Mouse (Mus musculus) ovary, adult 10 weeks (tissue): ENCODE results near the gene Ddx42. TPM values are rescaled to one million over a fixed set of nuclear protein-coding genes. Genes with fewer than 3 reads are reported as not detected.

ENCODE experiments used
- polyA plus RNA-seq: library from polyadenylated mRNA; stranded (reverse); fragments of 350-450 nt; fragmentation: Illumina TruSeq; extraction: RNeasy Lipid Tissue Mini Kit (QIAGEN cat#74804); gene quantifications from one replicate; pipeline ENCODE4 v1.2.3, GENCODE M21; 2014

The Ddx42 gene
- 70.3 TPM for polyA plus RNA-seq

GRCm38 (mm10) chr11:106216730-106217490 lies at the start of gene Ddx42:
Ddx42 (plus strand) TSS chr11:106216926.

GRCm38 (mm10) chr11:106202123-106202465 lies 14.6 kb upstream of the Ddx42 start, which contains the start of gene Strada:
Strada (minus strand) TSS chr11:106202168.

GRCm38 (mm10) chr11:106215927-106216729 lies 598 bp upstream of the Ddx42 start, which contains the start of gene Ccdc47:
Ccdc47 (minus strand) TSS chr11:106216344.

GRCm38 (mm10) chr11:106255685-106256451 lies 39.1 kb downstream of the Ddx42 start, which contains the start of the genes Ftsj3 and Psmc5:
Ftsj3 (minus strand) TSS chr11:106256079.
Psmc5 (plus strand) TSS chr11:106256154.

GRCm38 (mm10) chr11:106272644-106273310 lies 56.1 kb downstream of the Ddx42 start, which contains the start of gene Smarcd2:
Smarcd2 (minus strand) TSS chr11:106272972.

GRCm38 (mm10) chr11:106276454-106276853 lies 59.7 kb downstream of the Ddx42 start, which contains the start of gene Tcam1:
Tcam1 (plus strand) TSS chr11:106276672.

Other genes with a start within 250 kb of the Ddx42 start
- 5.1 TPM for gene Ace, start 249.0 kb upstream of the Ddx42 start, polyA plus RNA-seq
- gene Ace3, start 222.3 kb upstream of the Ddx42 start, polyA plus RNA-seq: not detected
- not detected for gene Kcnh6, start 208.8 kb upstream of the Ddx42 start, polyA plus RNA-seq
- gene Dcaf7, start 180.1 kb upstream of the Ddx42 start, polyA plus RNA-seq: 49.1 TPM
- gene Taco1, start 150.9 kb upstream of the Ddx42 start, polyA plus RNA-seq: 6.9 TPM
- 10.9 TPM for gene Map3k3, start 132.3 kb upstream of the Ddx42 start, polyA plus RNA-seq
- not detected for gene Gm10840, start 56.1 kb upstream of the Ddx42 start, polyA plus RNA-seq
- gene Limd2, start 56.1 kb upstream of the Ddx42 start, polyA plus RNA-seq: 2.9 TPM
- gene Strada, start 14.8 kb upstream of the Ddx42 start, polyA plus RNA-seq: 13.3 TPM
- gene Ccdc47, start 582 bp upstream of the Ddx42 start, polyA plus RNA-seq: 161 TPM
- 23.5 TPM for gene Ftsj3, start 39.2 kb downstream of the Ddx42 start, polyA plus RNA-seq
- 23.1 TPM for gene Psmc5, start 39.2 kb downstream of the Ddx42 start, polyA plus RNA-seq
- 12.7 TPM for gene Smarcd2, start 56.0 kb downstream of the Ddx42 start, polyA plus RNA-seq
- not detected for gene Tcam1, start 59.7 kb downstream of the Ddx42 start, polyA plus RNA-seq
- not detected for gene Gh, start 84.9 kb downstream of the Ddx42 start, polyA plus RNA-seq
- gene Cd79b, start 97.8 kb downstream of the Ddx42 start, polyA plus RNA-seq: not detected
- not detected for gene Scn4a, start 136.4 kb downstream of the Ddx42 start, polyA plus RNA-seq
- not detected for gene Prr29, start 148.5 kb downstream of the Ddx42 start, polyA plus RNA-seq
- 0.94 TPM for gene Icam2, start 171.1 kb downstream of the Ddx42 start, polyA plus RNA-seq